Mouse (Mus musculus): Measurements from ENCODE around the gene Sfrp5. TPM values are rescaled to one million over a fixed set of nuclear protein-coding genes. Genes with fewer than 3 reads are reported as not detected.
A peak's percentile ranks its signal among the peaks of the same experiment; 100 is the strongest.

The Sfrp5 gene
- total RNA-seq (2021): 1 to 10 TPM; 4.2 to 8.9 TPM
- long read RNA-seq, experiment 1, partial matches to known transcripts: 0 of 3 reads
- long read RNA-seq, experiment 1, other reads (novel, unspliced or antisense): 0 of 3 reads
- long read RNA-seq, experiment 2, transcript Sfrp5-201 (3 exons, 1,900 nt): major isoform, 10 of 11 reads
- long read RNA-seq, experiment 2, partial matches to known transcripts: 0 of 11 reads
- long read RNA-seq, experiment 2, other reads (novel, unspliced or antisense): 1 of 11 reads

- no peak for DNase-seq
- intact Hi-C loops (cut with DNase I; ENCODE audit: low total_unique reads): no loop called here
These were observed at the start of gene Sfrp5 for GRCm38 (mm10) chr19:42201696-42202381. TSS of gene Sfrp5 (minus strand) at chr19:42202252.

DNA sequence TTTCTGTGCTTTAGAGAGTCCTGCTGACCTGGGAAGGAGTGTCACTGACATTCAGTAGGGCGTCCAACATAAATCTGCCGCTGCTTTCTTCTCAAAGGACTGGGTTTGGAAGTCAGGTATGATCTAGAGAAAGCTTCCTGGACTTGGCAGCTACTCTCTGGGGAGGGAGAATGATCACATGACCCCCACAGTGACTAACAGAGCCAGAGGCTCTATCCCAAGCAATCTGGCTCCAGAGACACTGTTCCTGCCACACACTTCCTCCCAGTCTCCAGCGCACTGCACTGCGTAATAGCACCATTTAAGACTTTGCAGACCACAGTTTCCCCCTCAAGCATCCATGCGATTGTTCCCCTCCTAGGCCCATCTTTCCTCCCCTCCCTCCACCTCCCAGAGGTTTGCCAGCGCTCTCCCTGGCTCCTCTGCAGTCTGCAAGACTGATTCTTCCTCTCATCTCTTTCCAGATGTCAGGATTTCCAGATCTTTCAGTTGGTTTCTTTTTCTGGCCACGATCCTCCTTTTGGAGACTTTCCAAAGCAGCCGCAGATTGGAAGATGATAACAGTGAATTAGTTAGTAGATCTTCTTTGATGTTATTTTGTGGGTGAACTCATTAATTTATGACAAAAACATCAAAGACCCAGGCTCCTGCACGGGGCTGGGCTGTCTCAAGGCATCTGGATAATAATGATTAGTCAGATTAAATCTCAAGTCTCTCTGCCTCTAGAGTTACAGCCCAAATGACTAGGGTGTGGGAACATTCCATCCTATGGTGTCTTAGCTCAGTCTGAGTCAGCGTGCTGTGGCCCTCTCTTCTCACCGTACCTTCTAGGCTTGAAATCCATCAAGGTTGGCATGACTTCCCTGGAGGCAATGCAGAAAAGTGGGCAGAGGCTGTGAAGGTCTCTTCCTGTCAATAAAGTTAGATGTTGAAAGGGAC lies 48.2 kb upstream of the Sfrp5 start:
- intact Hi-C loops (cut with DNase I; ENCODE audit: low total_unique reads): no loop called here

DNA sequence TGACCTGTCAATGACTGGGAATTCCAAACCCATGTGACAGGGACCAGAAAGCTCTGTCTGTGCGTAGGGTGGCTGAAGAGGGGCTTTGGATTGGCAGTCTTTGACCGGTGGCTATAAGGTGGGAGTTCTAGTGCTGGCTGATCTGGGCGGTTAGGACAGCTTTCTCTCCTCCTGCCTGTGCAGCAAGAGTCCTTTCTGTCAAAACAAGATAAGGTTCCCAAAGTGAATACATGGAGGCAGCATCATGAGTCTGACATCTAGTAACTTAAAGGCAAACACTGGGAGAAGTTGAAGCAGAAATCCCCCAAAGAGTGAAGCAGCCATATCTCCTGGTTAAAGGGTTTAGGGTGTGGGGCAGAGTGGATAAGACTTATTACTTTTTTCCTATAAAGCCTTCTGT lies 45.5 kb upstream of the Sfrp5 start, which contains the start of gene Golga7b:
TSS of gene Golga7b (plus strand) at position 56 of the 400 bp plus-strand sequence.
- intact Hi-C loops (cut with DNase I; ENCODE audit: low total_unique reads): no loop called here
- no peak for DNase-seq

More for the DNA sequence above, 48.2 kb upstream of the Sfrp5 start:
- no peak for DNase-seq

- DNase-seq: no peak
- intact Hi-C loops (cut with DNase I; ENCODE audit: low total_unique reads): no loop called here
These were observed 44.6 kb upstream of the Sfrp5 start for GRCm38 (mm10) chr19:42246626-42247025.

DNA sequence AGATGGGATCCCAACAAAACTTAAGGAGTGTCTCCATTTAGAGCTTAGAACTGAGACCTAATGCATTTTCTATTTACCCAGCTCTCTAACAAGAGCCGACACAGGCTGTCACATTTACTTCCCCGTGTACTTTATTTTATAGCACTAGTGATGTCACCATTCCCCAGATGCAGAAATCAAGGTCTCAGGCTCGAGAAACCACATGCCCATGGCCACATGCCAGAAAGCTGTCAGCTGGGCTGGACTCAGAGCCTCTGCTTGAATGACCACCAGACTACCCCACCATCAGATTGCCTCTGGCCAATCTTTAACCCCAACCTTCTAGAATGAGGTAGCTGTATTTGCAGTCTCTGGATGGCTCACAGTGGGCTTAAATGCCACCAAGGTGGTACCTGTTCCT lies 41.3 kb upstream of the Sfrp5 start:
- intact Hi-C loops (cut with DNase I; ENCODE audit: low total_unique reads): no loop called here

GRCm38 (mm10) chr19:42240881-42241280 lies 38.8 kb upstream of the Sfrp5 start:
- intact Hi-C loops (cut with DNase I; ENCODE audit: low total_unique reads): no loop called here
- DNase-seq: peak; percentile 14

More for the DNA sequence above, 41.3 kb upstream of the Sfrp5 start:
- DNase-seq: no peak

- DNase-seq: peak; percentile 21
- intact Hi-C loops (cut with DNase I; ENCODE audit: low total_unique reads): no loop called here
These were observed 36.3 kb upstream of the Sfrp5 start for GRCm38 (mm10) chr19:42238341-42238715.

DNA sequence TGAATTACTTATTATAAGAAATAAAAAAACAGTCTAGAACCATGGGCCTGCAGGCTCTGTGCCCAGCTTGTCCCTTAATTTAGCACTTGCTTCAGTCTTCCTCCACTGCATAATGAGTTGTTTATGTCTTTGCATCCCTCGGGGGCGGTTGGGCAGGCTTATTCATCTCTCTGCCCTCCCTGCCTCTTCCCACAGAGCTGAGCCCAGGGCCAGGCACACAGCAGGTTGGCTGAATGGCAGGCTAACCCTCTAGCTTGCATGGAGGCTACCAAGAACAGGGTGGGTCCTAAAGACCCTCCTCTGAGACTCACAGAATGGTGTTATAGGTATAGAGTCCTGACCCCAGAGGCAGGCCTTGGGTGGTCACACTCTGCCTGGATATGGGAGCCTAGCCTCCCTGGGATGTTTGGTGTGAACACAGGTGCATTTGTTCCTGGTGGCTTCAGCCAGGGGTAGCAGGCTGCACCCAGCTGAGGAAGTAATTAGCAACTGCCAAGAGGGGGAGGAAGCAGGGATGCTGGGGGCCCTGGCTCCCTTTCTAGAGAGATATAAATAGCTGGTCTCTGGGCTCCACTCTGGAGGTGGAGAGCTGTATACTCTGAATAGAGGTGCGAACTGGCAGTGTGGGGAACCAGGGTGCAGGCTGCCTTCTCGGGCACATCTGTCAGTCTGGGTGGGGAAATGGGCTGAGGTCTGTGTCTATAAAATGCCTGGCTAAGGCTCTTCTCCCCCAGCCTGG lies 35.7 kb upstream of the Sfrp5 start:
- intact Hi-C loops (cut with DNase I; ENCODE audit: low total_unique reads): no loop called here
- peak; percentile 42 for DNase-seq

GRCm38 (mm10) chr19:42230986-42231385 lies 28.9 kb upstream of the Sfrp5 start:
- intact Hi-C loops (cut with DNase I; ENCODE audit: low total_unique reads): no loop called here
- DNase-seq: peak; percentile 12

- no peak for DNase-seq
- intact Hi-C loops (cut with DNase I; ENCODE audit: low total_unique reads): no loop called here
These were observed 28.2 kb upstream of the Sfrp5 start for GRCm38 (mm10) chr19:42230288-42230568.

DNA sequence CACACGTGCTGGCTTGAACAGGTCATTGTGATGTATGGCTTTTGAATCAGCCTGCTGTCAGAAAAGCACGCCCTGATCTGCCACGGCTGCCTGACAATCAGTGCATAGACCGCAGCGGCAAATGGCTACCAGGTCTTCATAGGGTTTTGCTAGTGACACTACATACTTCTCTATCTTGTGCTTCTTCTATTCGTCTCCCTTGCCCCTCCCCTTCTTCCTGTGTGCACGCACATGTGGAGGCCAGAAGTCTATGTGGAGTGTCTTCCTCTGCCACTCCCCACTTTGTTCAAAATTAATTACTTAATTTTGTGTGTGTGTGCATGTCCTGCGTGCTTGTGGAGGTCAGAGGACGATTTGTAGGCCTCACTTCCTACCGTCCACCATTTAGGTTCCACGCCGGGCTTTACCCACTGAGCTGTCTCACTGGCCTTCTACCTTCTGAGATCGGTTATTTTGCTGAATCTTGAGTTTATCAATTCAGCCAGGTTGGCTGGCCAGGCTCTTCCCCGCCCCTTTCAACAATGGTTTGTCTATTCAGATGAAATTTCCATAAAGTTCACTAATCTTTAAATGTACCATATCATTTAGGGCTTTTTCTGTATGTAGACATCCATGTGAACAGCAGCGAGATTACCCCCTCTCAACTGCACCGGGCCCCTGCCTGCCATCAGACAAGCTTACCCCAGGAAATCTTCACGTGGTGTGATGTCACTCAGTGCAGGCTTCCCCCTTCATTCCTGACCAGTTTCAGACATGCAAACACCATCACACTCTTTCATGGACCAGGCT lies 27.6 kb upstream of the Sfrp5 start:
- intact Hi-C loops (cut with DNase I; ENCODE audit: low total_unique reads): no loop called here
- DNase-seq: no peak

DNA sequence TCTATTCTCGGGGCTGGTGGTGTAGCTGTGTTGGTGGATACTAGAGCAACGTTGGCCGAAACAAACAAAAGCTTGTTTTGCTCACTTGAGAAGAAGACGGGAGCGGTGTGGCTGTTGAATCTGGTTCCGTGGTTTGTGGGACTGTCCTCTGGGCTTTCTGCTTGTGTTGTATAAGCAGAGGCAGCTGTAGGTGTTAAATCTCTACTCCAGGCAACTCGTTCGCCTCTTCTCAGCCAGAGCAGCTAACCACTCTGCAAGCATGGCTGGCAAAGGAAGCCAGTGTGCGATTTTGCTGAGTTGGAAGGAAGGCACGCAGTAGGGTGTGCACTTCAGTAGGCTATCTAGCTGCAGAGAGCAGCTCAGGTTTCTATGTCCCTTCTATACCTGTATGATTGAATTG lies 24.4 kb upstream of the Sfrp5 start:
- DNase-seq: no peak
- intact Hi-C loops (cut with DNase I; ENCODE audit: low total_unique reads): no loop called here

DNA sequence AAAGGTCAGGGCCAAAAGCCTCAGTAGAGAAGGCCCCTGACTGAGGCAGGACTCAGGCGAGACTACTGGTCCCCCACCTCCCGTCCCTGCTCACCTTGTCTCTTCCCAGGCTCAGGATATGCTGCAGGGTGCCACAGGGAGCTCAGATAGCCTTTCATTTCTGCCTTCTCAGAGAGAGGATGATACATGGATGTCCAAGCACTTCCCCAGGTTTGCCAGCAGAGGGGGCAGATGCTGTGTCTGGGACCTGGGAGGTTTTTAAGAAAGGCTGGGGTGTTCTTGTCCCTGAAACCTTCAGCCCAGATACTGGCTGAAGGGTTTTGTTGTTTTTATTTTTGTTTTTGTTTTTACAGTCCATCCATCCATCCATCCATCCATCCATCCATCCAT lies 15.3 kb upstream of the Sfrp5 start:
- intact Hi-C loops (cut with DNase I; ENCODE audit: low total_unique reads): no loop called here
- no peak for DNase-seq

GRCm38 (mm10) chr19:42216699-42217373 lies 14.8 kb upstream of the Sfrp5 start:
- DNase-seq: no peak
- intact Hi-C loops (cut with DNase I; ENCODE audit: low total_unique reads): no loop called here

- no peak for DNase-seq
- intact Hi-C loops (cut with DNase I; ENCODE audit: low total_unique reads): no loop called here
These were observed 12.5 kb upstream of the Sfrp5 start for GRCm38 (mm10) chr19:42214601-42215000.

DNA sequence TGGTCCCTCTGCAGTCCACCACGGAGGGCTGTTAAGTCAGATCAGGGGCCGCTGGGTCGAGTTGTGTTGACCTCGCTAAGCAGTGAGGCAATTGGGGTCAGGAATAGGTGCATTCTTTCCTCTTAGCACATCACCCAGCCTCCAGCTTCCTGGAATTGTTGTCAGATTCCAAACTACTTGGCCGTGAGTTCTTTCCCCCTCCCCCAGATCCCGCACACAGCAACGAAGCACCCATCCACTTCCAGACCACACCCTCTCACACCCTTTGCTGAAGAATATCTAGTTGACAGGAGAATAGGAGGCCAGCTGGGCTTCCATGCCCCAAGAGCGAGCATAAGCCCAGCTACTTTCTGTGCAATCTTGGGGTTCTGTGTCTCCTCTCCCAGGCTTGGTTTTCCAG lies 9.9 kb upstream of the Sfrp5 start:
- no peak for DNase-seq
- intact Hi-C loops (cut with DNase I; ENCODE audit: low total_unique reads): no loop called here

- intact Hi-C loops (cut with DNase I; ENCODE audit: low total_unique reads): no loop called here
- no peak for DNase-seq
These were observed 7.9 kb upstream of the Sfrp5 start for GRCm38 (mm10) chr19:42209976-42210375.

- intact Hi-C loops (cut with DNase I; ENCODE audit: low total_unique reads): no loop called here
- DNase-seq: no peak
These were observed 7.4 kb upstream of the Sfrp5 start for GRCm38 (mm10) chr19:42209485-42209884.

DNA sequence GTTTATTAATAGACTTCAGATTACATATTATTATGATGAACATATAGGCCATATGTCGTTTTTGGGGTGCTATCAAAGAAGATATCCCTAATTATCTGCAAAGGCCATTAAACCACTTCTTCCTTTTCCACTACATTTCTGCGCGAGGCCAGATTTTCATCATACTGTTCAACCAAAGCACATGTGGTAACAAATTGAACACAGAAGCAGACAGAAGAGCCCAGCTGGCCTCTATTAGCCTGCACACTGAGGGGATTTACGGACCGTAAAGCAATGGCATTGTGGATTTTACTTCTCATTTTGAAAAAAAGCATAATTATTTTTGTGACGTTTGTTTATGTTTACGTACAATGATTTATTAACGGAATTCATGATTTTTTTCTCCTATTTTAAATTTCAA lies 3.1 kb upstream of the Sfrp5 start:
- intact Hi-C loops (cut with DNase I; ENCODE audit: low total_unique reads): no loop called here

More for the DNA sequence above, 3.1 kb upstream of the Sfrp5 start:
- DNase-seq: no peak

All from gastrocnemius, postnatal 14 days (tissue).